Mouse (Mus musculus): ENCODE measurements at regions not wholly inside any gene's neighbourhood (a gene's known extent, or its start where the extent isn't known, plus 50 kb on each side); places are given as distances from the start of the nearest gene placed in this dataset.
A peak's percentile ranks its signal among the peaks of the same experiment; 100 is the strongest.
"Not testable (repeated sequence)": the region's sequence is repeated elsewhere in the genome, so short reads cannot be mapped to it uniquely, and the experiment has no call there.

DNA sequence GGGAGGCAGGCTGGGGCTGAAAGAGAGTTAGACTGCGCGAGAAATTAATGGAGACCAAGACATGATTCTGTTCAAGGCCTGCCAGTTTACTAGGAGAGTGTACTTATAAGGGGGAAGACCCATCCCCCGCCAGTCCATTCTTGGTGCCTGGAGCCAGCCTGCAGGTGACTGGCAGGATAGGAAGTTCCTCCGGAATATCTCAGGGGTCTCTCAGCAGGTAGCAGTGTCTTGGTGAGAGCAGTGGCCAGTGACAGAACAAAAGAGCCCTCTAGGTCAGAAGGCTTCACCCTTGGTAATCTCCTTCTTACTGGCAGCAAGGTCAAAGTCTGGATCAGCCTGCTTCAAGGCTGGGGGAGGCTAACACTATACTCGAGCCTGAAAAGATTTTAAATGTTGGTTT, 83.7 kb upstream of the Zfp804b start:
- DNase-seq: no peak

GRCm38 (mm10) chr5:7436461-7436860, 91.9 kb upstream of the Zfp804b start:
- DNase-seq: no peak

- DNase-seq: no peak
Measured at GRCm38 (mm10) chr5:7448001-7448400, 103.4 kb upstream of the Zfp804b start.

GRCm38 (mm10) chr5:7454896-7455295, 110.3 kb upstream of the Zfp804b start:
- no peak for DNase-seq

DNA sequence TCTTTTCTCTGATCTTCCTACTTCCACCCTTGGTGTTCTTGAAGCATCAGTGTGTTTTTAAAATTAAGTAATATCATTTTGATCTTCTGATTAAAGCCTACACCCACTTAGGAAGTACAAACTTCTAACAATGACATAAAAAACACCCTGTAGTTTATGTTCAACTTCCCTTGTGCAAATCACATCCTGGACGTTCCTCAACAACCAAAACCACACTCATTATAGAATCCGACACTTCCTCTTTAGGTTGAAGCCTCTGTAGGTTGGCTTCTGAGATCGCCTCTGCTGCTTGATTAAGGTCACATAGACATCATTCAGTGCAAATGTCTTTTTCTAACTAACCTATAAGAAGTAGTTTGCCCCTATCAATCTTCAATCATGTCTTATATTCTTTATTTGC, 112.5 kb upstream of the Zfp804b start:
- no peak for DNase-seq

DNA sequence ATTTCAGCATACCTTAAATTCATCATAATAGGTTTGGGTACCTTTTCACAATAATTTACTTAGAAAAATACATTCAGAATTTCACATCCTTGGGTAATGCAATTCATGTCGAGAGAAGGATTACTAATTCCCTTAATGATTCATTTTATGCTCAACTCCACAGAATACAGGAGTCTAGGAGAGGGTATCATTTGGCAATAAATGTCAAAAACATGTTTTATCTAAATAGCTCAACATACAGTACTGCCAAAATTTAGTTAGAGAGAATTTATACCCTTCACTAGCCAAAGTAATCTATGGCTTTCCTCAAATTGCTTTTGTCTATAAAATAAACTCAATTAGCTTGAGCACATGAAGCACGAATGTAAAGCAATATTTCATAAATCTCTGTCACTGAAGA, 144.6 kb upstream of the Zfp804b start:
- no peak for DNase-seq

- DNase-seq: no peak
Measured at GRCm38 (mm10) chr5:7489602-7490001, 145.0 kb upstream of the Zfp804b start.

DNA sequence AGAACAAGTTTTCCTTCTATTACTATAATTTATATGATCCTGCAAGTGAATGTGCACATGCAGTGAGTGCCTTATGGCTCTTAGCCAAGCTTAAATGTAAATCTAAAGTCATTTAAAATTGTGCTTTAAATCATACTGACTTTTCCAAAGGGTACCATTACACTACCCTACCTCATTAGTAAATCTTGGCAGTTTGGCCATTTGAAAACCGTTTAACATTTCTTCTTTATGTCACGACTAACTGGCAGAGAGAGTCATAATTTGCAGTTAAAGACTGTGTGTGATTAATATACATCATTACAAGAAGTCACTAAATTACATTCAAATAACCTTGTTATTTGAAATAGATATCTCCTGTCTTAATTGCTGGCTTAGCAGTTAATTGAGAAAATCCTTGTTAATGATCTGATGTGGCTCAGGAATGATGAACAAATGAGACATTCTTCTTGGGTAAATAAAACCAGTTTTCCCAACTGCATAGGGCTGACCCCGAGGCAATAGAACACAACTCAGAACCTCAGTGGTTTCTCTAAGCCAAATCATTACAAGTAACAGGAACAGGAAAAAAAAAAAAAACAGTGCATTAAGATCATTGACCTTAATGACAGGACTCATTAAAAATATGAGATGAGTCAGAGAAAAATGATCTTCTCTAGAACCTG, 173.1 kb upstream of the Zfp804b start:
- DNase-seq: no peak

DNA sequence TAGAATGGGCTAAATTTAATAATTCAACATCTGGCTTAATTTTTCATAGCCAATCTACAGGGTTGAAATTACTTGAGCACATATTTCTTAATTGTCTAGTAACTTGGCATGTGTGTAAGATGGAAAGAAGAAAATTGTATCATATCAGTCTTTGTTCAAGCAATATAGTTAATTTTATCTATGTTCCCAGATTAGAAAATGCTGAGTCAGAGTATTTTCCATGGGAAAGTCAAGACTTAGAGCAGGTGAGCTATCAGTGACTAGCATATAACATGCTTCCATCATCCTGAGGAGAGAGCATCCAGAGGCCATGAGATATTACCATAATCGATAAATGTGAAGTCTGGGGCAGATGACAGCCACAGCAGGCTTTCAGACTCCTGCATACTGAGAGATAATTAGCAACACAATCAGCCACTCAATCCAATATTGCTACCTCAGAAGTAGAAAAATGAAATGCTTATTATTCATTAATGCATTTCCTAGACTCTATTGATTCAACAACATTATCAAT, 188.2 kb upstream of the Zfp804b start:
- DNase-seq: no peak

DNA sequence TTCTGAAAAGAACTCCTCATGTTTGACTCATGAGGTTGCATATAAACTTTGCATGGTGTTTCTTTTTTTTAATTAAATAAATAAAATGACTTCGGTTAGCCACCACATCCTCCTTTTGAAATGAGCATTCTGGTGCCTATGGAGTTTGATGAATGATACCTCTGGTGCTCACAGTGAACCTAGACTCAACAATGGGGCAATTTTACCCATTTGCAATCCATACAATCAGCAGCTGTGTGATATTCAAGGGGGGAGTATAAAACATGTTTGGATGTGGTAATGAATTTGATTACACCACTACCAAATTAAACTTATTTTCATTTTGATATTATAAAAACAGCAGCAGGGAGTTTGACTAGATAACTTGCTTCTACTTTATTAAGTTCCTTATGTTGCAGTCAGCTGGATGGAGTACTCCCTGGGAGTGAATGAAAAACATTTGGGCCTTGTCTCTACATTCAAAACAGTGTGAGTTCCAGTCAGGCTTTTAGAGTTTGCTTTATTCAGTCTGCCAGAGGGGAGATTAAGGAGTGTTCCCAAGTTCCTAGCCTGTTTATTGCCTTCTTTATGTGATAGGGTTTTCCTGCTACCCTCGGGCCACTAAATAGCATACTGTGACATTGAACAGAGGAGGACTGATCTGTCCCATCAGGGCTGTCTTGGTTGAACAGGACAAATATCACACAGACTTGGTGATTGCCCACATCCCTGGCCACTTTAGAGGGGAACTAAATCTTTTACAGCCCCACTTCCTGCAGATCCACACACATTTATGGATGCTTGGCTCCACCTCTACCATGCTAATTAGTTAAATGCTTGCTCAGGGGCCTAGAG, 195.5 kb upstream of the Zfp804b start:
- no peak for DNase-seq

- DNase-seq: peak in 1 of 2 experiments; percentile 2
Measured at GRCm38 (mm10) chr5:7540646-7541038, 196.1 kb upstream of the Zfp804b start.

GRCm38 (mm10) chr5:7543857-7544256, 199.3 kb upstream of the Zfp804b start:
- DNase-seq: no peak

DNA sequence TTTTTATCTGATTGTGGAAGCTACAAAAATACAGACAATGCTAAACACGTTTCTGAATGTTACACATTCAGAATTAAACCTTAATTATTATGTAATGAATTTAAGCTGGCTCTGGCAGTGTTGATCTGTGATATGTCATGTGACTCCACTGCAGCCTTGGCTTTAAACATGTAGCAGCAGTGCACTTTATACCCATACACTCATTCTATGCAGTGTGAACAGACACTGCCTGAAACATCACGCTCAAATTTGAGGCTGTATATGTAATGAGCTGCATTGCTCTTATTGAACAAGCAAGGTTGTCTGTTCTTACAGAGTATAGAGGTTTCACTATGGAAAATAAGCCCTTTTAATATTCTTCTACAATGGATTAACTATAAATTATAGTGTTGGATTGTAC, 235.9 kb upstream of the Zfp804b start:
- no peak for DNase-seq

DNA sequence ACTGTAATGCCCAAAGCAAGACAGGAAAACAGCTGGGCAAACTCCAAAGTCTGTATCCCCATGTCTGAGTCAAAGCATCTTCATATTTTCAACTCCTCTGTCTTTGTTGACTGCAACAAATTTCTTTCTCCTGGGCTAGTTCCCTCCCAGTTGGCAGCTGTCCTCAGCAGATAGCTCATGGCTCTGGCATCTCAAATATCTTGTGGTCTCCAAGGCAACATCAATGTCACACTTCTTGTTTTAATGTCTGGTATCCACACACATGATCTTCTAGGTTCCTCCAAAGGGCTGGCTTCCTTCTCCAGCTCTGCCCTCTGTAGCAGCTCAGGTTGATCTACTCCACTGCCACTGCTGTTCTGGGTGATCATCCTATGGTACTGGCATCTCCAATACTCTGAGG, 242.0 kb upstream of the Zfp804b start:
- DNase-seq: peak in 1 of 2 experiments; percentile 2

GRCm38 (mm10) chr5:7600418-7600817, 255.9 kb upstream of the Zfp804b start:
- no peak for DNase-seq

- DNase-seq: no peak
Measured at GRCm38 (mm10) chr5:7607517-7607916, 263.0 kb upstream of the Zfp804b start.

- DNase-seq: no peak
Measured at GRCm38 (mm10) chr5:7607924-7608323, 263.4 kb upstream of the Zfp804b start.

GRCm38 (mm10) chr5:7655280-7655679, 305.0 kb upstream of the Steap4 start:
- no peak for DNase-seq

GRCm38 (mm10) chr5:7701776-7702175, 258.5 kb upstream of the Steap4 start:
- DNase-seq: no peak

DNA sequence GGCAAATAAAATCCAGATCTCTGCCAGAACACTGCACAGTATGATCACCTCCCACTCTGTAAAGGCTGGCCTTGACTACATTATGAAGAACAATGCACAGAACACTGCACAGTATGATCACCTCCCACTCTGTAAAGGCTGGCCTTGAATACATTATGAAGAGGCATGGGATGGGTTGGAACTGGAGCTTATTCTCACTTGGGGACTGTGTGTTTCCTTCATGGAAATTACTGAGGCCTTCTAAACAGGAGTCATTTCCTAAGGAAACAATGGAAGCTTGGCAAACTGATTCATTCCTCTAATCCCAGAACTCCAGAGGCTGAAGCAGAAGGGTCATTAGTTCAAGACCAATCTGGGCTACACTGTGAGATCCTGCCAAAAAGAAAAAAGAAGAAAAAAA, 240.7 kb upstream of the Steap4 start:
- DNase-seq: no peak

DNA sequence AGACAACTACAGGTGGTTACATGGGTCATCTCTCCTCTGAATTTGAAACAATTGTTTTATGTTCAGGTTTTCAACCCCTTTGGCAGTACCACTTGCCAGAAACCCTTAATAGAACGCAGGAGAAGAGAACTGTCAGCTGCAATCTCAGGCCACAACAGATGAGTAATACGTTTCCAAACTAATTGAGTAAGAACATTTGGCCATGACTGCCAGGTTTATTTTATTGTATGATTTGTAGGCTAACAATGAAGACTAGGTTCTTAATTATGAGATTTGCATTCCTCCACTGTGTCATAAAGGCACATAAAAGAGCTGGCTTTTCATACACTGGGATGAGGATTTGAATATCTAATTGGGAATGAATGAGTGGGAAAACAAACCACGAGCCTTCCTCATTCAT, 240.2 kb upstream of the Steap4 start:
- no peak for DNase-seq

DNA sequence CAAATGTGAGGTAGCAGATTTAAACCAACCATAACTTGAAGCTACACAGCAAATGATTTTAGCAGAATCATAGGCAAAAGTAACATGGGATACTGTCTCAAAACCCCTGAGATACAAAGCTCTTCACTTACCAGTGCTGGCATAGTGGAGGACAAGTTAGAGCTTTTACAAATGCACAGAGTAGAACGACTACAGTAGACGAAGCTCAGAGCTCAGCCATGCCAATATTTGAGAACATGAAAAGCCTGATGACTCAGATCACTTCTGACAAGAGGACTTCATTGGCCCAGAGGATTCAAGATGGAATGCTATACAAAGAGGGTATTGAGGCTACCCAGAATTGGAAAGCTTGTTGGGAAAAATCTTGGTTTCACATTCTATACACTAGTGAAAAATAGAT, 239.6 kb upstream of the Steap4 start:
- DNase-seq: no peak

DNA sequence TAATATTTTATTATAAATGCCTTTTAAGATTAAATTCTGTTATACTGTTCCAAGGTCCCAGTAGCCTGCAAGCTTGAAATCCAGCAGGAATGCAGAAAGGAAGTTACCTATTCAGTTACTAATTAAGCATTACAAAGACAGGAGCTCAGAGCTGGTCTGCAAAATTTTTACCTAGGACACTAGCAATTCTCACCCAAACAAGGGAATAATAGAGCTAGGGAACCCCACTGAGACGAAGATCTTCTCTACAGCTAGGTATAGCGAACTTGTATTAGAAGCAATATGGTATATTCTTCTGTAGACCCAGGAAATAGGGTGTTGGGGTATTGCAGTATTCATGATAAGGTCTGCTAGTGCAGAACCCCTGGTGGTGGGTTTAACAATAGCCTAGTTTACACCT, 227.7 kb upstream of the Steap4 start:
- DNase-seq: not testable (repeated sequence)

DNA sequence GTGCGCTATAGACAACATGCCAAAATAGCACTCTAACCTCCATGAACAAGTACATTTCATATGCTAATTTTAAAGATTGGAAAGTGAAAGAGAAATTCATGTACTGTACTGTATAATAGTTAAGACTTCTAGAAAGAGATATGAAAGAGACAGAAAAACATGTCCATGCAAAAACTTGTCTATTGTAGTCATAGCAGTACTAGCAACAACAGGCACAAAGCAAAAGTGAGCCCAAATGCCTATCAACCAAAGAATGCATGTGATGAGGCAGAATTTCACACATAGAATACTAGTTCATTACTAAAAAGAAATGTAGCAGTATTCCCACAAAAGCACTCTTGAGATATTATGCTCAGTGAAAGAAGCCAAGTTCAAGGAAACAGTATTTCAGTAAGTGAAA, 180.4 kb upstream of the Steap4 start:
- DNase-seq: no peak

Measured in kidney, postnatal 4 days (tissue).